Mouse (Mus musculus) c-Kit-positive CD71-positive TER-119-positive erythroid progenitor cells, embryonic 14.5 days (primary cell): Measurements from ENCODE around the gene Zfp553.
A peak's percentile ranks its signal among the peaks of the same experiment; 100 is the strongest.

ENCODE experiments used
- DNase-seq: peaks from one replicate; pipeline ENCODE4 v3.0.0-alpha.2; 2013; ENCODE audit warnings: low spot score

The Zfp553 gene

DNA sequence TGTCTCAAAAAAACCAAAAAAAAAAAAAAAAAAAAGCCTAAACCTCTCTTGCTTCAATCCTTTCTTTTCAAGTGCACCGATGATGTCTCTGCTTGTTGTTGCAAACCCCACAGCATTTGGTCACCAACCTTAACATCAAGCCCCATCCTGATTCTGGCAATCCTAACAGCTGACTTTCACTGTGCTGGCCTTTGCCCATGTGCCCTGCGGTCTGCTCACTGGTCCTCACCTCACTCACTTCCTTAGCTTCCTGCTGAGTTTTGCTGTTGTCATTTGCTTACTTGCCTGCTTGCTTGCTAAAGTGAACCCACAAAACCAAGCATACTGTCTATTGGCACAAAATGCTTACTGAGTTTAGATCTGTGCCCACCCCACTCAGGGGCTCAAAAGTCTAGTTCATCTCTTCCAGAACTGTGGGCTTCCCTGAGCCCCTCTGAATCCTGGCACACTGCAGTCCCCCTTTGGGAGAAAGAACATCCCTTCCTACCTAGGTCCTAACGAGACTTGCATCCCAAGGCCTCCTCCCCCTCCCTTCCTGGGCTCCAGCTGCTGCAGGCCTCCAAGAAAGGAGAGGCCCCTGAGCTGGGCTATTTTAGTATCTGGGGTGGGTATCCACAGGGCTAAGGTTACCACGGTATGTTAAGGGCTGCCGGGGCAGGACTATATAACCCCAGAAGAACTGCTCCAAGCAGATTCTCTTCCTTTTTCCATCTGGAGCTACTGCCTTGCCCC is 21.7 kb upstream of the Zfp553 start:
- DNase-seq: no peak

DNA sequence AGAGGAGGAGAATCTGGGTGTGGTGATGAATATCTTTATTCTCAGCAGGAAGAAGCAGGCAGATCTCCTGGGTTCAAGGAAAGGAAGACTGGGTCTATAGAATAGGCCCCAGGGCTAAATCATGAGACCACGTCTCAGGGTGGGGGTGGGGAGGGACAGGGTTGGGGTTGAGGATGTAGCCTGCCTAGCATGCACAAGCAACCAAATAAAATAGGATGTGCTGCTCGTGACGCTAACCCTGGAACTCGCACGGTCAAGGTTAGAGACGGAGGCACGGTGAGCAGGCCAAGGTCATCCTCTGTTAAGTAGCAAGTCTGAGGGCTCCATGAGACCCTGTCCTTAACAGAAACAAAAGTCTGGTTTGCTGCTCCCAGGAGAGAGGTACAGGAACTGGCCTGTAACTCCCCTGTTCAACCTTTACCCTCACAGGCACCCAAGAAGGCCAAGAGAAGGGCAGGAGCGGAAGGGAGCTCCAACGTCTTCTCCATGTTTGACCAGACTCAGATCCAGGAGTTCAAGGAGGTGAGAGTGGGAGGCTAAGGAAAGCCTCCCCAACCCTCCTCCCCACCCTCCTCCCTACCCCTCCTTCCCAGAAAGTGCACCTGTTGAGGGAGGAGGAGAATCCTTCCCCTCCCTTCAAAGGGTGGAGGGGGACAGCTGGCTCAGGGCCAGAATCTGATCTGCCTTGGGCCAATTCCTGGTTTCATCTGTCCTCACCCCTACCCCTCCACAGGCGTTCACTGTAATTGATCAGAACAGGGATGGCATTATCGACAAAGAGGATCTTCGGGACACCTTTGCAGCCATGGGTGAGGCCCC is 20.2 kb upstream of the Zfp553 start:
- no peak for DNase-seq

DNA sequence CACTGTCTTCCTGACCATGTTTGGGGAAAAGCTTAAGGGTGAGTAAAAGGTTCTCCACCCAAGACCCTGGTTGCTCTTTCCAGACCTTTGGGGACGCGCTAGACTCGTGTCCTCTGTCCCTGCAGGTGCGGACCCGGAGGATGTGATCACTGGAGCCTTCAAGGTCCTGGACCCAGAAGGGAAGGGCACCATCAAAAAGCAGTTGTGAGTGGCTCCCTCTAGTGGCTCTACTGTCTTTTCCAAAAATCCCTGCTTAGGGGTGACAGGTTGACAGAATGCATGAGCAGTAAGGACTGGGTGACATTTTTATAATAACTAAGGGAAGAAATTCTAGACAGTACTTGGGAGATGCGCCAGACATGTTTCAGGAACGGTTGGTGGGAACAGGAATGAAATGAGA is 19.4 kb upstream of the Zfp553 start:
- peak; percentile 53 for DNase-seq

DNA sequence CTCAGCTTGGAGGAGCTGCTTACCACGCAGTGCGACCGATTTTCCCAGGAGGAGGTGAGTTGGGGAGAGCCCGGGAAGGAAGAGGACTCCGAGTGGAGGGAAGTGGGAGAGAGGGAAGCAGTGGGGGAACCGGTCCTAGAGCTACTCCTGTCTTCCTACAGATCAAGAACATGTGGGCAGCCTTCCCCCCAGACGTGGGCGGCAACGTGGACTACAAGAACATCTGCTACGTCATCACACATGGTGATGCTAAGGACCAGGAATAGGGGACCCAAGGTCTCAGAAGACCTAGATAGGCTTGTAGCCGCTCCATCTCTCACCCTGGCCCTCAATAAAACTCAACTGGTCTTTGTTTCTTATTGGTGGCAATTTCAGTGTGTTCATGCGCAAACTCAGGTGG is 18.9 kb upstream of the Zfp553 start:
- DNase-seq: no peak

DNA sequence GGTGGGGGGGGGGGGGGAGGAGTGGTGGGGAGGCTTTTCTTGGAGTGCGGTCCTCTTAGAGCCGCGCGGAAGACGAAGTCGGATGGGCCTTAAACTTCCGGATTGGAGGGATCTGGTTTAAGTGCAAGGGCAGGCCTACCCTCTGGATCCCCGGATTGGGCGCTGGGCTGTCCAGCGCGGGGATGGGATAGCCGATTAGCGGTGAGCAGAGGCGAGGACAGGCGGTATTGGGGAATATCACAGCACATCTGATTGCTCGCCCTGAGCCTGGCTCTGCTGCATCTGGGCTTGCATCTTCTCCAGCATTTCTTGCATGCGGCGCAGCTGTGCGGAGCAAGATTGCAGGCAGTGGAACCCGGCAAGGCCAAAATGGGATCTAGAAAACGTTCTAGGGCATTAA is 18.3 kb upstream of the Zfp553 start:
- DNase-seq: no peak

DNA sequence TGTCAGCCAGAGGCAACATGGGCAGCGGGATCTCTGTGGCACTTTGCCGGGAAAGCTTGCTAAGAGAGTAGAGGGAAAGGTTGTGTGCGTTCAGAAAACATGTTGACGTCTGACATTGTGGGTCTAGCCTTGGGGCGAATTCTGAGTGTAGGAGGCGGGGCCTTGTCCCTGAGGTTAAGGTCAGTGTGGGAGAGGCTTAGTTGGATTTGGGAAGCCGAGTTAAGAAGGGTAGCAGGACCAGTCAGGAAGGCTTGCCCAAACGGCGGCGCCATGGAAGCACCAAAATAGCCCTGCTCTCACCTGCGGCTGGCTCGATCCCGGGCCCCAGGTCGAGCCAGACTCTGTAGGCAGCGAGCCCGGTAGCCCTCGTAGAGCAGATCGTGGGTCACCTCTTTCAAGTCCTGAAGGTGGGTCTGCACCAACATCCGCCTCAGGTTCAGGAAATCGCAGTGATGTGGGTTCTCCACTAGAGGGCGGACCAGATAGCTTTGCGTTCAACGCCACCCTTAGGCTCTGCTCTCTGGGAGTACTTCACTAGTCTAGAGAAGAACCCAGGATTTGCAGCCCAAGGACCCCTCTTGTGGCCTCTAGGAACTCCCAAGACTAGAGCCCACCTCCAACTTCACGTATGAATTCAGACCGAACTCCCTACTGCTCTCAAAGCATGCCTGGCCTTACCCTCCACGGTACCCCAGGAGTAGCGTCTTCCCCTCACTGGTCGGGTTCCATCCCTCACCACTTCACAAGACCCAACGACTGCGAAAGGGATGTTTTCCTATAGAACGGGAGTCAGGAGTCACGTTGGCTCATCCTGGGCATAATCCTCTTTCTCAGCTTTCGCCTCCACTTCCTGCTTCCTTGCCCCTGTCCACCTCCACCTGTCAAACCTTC is 17.6 kb upstream of the Zfp553 start:
- peak; percentile 69 for DNase-seq

DNA sequence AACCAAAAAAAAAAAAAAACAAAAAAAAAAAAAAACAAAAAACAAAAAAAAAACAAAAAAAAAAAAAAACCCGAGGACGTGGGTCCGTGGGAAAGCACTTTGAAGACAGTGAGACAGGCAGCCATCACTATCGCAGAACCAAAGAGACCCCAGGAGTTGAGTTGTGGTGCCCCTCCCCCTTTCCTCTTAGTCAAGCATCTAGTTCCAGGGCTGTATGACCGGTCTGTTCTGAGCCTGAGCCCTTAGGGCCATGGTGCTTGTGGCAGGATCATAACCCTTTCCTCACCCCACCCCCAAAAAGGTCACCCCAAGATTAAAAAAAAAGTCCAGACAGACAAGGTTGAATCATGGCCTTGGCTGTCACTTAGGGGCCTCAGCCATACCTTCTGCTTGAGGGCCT is 16.6 kb upstream of the Zfp553 start:
- DNase-seq: no peak

DNA sequence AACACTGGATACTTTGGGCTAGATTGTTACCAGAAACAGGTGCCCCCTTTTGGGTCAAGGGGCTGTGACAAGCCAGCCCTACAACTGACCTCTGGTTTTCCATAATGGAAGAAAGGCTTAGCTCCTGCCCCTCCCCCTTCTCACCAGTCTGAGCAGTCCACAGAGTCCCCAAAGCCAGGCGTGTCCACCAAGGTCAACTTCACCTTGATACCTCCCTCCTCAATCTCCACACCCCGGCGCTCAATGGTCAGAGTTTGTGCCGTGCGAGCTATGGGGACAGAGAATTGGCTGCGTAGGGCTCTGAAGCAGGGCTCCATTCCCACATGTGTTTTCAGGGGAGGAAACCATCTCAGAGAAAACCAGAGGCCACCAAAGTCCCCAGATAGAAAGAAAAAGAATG is 15.4 kb upstream of the Zfp553 start:
- no peak for DNase-seq

DNA sequence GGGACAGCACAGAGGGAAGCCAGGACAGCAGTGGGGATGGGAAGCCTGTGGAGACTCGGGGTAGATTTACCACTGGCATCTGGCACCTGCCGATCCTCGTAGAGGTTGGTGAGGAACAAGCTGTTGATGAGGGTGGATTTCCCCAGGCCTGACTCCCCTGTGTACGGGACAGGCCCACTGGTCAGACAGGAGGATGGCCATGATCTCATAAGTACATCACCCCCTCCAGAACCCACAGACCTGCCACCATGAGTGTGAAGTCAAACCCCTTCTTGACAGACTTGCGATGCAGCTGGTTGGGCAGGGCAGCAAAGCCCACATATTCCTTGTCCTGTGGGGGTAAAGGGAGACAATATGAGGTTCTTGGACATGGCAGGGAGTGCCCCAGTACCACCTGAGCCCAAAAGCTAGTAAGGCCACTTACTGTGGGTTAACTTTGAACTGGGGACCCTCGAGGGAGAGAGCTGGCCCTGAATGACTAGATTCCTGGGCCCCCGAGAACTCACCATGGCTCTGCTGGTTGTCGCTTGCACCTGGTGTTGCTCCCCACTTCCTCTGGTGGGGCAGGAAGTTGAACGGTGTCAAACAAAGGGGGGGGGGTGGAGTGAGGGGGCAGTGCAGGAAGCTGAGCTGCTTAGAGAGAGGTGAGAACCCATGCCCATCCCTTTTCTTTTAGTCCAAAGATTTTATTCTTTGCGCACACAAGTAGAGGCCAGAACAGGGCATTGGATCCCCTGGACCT is 14.8 kb upstream of the Zfp553 start:
- no peak for DNase-seq

DNA sequence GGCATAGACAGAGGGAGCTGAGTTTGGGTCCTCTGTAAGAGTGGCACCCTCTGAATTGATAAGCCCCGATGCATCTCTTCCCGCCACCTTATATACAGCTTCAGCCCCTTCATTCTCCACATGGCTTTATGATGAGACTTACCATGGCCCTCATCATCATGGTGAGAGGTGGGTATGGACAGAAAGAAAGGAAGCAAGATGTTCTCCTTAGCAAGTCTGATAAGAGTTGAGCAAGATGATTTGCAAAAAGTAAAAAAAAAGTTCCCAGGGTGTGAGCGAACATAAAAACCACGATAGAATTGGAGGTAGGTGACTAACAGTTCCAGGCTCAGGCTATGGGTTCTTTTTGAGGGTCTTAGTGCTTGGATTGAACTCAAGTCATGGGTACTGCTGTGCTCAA is 14.2 kb upstream of the Zfp553 start:
- peak; percentile 63 for DNase-seq

DNA sequence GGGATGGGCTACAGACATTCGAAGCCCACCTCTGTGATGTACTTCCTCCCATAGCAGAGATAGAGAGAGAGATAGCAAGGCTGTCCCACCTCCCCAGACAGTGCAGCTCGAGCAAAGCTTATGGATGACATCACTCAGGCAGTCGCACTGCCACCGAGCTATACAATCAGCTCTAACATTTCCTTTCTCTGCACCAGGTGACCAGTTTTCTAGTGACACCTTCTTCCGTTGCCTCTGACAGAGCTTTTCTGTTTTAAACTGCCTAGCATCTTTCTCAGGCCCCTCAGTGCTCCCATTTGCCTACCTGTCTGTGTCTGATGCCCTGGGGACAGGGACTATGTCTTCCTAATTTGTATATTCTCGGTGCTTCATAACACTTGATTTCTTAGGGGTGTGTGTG is 12.4 kb upstream of the Zfp553 start:
- no peak for DNase-seq

DNA sequence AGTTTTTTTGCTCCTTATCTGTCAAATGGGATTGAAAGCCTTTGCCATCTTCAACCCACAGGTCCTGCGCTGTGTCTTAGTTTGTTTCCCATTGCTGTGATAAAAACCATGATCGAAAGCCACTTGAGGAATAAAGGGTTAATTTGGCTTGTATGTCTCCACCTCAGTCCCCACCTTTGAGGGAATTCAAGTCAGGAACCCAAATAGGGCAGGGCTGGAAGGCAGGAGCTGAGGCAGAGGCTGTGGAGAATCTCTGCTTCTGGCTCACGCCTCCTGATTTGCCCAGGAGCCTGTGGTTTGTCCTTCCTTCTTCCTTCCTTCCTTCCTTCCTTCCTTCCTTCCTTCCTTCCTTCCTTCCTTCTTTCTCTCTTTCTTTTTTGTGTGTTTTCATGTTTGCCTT is 9.8 kb upstream of the Zfp553 start:
- no peak for DNase-seq

DNA sequence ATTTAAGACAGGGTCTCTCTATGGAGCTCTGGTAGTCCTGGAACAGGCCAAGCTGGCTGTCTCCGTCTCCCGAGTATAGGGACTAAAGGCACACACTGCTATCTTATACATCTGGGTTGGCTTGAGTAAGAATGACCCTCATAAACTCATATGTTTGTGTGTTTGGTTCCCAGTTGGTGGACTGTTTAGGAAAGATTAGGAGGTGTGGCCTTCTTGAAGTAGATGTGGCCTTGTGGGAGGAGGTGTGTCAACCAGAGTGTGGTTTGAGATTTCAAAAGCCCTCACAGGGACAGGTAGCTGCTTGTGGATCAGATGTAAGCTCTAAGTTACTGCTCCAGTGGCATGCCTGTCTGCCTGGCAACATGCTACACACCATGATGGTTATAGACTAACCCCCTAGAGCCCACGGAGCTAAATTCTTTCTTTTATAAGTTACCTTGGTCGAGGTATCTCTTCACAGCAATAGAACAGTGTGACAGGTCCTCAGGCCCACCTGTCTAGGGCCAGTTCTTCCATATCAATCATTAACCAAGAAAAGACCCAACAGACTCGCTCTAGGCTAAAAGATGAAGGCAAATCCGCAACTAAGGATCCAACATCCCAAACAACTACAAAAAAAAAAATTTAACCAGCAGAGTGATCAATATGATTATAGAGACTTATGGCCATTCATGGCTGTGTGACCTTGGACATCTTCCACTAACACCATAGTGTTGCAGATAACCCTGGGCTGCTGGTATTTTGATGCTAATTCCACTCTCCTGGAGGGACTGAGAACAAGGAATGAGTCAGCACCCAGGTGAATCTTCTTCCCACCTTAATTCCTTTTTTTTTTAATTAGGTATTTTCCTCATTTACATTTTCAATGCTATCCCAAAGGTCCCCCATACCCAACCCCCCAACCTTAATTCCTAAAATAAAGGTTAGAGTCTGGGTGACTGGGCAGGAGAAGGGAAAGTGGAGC is 9.1 kb upstream of the Zfp553 start:
- peak; percentile 48 for DNase-seq

DNA sequence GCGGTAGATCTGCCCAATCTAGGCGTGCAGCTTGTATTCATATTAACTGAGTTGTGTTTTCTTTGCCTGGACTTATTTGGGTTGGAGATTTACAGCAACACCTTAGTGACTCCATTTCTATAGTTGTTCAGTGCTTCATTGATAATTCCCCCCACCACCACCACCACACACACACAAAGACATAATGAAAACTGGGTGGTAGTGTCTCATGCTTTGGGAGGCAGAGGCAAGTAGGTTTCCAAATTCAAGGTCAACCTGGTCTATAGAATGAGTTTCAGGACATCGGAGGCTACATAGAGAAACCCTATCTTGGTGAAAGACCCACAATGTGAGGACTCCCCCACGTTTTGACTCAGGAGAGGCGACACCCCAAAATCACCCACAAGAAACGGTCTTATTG is 8.2 kb upstream of the Zfp553 start:
- DNase-seq: no peak

DNA sequence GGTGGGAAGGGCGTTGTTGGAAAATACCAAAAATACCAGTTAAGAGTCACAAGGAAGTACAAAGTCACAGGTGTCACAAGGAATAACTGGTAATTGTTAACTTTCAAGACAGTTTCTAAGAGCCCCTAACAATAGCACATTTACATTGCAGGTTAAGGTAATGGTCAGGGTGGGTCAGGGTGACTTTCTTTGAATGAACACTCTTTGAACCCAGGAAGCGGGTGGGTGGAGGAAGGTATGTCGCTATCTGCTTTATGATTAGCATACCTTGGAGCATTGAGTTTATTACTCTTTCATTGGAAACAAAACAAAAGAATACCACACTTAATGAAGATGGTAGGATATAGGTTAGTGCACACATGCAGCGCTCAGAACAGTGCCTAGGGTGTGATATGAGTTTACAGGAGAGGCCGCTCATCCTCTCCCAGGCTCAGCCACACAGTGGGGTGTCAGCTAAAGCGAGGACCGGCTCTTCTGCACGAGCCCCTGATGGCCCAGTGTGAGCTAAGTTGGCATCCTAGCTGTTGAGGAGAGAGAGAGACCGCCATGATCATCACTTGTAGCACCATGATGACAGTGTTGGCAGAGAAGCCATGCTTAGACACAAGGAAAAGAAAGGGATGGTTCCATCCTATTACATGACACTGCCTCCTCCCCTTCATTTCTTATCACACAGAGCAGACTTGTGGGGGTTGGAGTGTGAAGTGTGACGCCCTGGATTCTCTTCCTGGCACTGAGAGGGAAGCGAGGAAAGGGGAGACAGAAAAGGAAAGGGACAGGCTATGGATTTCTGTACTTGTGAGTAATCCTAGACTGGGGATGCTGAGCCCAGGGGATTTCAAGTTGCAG is 7.5 kb upstream of the Zfp553 start:
- peak; percentile 81 for DNase-seq

DNA sequence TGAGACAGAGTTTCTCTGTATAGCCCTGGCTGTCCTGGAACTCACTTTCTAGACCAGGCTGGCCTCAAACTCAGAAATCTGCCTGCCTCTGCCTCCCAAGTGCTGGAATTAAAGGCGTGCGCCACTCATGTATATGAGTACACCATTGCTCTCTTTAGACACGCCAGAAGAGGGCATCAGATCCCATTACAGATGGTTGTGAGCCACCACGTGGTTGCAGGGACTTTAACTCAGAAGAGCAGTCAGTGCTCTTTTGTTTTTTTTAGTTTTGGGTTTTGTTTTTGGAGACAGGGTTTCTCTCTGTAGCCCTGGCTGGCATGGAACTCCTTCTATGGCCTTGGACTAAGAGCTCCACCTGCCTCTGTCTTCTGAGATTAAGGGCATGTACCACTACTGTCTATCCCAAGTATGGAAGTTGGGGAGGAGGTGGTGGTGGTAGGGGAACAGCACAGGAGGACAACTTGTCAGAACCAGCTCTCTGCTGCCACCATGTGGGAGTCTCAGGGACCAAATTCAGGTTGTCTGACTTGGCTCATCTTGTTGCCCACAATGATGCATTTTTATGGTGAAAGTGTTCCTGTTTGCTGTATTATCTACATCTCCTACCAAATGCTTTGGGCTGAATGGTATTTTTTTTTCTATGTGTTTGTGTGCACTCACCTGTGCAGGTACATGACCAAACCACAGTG is 4.1 kb upstream of the Zfp553 start:
- peak; percentile 89 for DNase-seq

DNA sequence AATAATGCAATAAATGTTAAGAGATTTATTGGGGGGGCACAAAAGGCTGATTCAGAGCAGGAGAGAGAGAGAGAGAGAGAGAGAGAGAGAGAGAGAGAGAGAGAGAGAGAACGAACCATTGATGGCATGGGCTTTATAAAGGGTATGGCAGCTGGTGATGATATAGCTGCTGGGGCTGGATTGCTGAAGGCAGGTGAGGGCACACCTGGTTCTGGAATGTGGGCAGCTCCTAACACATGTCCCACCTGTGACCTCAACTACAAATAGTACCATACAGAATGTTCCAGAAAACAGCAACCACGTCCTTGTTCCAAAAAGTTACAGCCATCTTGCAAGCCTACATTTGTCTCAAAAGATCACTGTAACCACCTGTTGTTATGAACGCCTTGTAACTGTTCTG is 1.5 kb upstream of the Zfp553 start:
- no peak for DNase-seq

DNA sequence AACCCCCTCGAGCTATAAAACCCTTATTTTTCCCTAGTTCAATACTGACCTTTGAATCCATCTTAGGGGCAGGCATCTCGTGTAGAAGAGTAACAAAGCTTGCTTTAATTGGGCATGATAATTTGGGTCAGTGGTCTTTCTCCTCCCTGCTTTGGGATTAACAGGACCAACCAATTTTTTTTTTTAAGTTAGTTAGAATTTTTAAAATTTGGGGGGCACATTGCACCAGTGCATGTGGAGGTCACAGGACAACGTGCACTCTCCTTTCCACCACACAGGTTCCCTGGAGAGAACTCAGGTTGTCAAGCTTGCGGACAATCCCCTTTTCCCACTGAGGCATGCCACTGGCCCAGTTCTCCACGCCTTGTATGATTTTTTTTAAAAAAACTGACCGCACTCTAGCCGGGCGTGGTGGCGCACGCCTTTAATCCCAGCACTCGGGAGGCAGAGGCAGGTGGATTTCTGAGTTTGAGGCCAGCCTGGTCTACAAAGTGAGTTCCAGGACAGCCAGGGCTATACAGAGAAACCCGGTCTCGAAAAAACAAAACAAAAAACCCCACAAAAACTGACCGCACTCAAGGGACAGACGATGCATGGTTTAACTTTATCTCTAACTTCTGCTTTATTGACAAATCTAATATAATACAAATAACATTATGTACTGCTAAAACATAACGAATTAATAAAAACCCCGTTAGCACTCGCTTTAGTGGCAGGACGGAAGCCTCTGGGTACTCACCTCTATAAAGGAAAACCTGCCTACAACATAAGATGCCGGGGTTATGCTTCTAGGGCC is 837 bp upstream of the Zfp553 start:
- DNase-seq: no peak
